Mouse (Mus musculus): ENCODE data around the gene Mylk.

Gene Mylk

DNA sequence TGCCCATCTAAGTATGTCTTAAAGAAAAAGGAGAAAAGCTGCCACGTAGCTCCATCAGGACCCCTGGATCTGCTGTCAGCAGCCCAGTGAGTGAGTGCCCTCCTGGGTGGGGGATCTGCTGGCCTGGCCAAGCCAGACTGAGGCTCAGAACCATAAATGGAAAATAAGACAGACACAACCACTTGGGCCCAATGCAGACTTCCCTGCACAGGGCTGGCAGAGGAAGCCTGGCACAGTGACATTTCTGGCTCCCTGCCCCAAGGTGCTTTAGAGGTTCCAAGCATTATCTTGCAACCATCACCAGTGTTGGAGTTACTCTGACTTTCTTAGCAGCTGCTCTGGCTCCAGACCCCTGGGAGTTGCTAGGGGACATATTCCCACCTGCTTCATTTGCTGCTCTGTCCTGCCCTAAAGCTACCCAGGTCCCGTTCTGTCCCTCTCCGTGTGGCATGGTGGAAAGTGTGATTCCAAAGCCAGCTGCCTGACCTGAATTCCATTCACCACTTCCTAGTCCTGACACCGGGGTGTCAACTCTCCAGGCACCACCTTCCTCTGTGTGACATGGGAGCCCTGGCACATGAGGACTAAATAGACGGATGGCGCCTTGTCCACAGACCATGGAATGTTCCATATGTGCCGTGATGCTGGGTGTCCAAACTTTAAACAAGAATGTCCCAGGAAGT is 156.7 kb downstream of the Mylk start:
- no peak for DNase-seq (ENCODE audit: low spot score in 2 of 2)

DNA sequence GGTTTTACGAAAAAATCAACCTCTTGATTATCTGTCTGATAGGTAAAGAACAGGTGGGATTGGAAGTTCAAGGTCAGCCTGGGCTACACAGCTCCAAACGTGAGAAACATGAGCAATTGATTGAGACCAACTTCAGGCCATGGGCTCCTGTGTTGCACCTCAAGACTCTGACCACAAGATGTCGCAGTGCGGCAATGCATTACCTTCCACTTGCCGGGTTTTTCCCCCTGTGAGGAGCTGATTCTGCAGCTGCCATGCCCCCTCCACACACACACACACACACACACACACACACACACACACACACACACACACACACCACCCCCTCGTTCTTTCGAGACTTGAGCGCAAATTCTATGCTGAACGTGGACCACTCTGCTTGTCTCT is 157.3 kb downstream of the Mylk start:
- peak; percentile 40 to 69 for DNase-seq (ENCODE audit: low spot score in 2 of 2)

DNA sequence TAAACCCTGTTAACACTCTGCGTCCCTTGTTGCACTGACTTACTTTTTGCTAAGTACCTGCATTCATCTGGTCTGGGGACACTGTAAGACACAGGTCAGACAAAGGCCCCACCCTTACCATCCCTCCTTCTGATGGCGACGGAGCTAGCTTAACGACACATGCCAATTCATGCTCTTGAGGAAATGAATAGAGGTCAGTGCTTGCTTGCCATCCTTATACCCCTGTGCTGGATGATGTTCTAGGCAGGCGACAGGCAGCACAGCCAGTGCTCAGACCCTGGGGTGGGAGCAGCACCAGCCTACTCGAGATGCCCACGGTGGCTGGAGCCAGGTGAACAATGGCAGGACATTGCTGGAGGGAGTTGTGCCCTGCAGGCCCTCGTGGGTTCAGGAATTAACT is 157.8 kb downstream of the Mylk start:
- no peak for DNase-seq (ENCODE audit: low spot score in 2 of 2)

DNA sequence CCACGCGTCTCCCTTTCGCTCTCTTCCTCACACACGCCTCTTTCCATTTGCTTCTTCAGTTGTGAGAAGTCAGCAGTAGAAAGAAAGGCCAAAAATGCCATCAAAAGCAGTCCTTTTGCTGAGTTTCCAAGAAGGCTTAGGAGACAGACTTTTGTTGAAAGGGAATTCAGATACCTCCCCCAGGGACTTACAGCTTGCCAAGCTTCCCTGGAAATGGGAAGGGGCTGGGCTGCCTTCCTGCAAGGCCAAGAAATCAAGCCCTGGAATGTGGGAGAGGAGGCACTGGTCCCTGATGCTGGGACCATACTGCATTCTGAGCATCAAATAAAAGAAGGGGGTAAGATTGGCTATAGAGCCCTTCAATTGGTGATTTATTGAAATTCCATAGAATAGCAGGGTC is 159.9 kb downstream of the Mylk start:
- no peak for DNase-seq (ENCODE audit: low spot score in 2 of 2)

DNA sequence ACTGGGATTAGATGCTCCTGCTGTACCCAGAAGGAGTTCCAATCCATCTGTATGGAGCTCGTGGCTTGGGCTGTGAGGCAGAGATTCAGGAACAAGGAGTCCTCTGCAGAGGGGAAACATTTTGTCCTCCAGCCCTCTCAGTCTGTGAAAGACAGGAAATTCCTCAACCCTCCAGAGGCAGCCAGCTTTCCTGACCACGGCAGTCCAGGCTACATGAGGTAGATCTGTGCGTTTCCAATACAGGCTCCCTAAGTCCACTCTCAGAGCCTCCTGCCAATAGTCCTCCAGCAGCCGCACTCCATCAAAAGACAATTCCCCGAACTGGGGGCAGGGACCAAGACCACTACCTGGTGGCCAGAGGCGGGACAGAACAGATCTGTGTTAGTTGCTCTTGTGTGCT is 164.4 kb downstream of the Mylk start:
- DNase-seq (ENCODE audit: low spot score in 2 of 2): no peak

DNA sequence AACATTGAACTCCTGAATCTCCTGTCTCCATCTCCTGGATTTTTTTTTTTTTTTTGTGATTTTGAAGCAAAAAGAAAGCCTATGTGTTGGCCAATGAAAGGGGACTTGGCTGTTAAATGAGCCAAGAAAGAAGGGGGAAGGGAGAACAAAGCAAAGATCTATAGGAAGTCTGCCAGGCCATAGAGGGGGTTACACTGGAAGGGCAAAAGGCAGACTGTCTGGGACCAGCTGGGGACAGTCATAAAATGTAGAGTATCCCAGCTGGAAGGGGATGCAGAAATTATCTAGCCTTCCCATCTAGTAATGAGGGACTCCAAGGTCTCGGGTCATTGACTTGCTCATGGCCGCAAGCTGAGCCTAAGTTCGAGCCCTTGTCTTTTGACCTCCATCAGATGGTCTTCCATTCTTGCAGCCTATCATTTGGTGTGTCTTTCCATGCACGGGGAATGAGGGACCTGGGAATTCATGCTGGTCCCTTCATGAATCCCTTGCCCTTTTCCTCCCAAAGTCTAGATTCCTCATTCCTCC is 172.4 kb downstream of the Mylk start:
- DNase-seq (ENCODE audit: low spot score in 2 of 2): no peak

DNA sequence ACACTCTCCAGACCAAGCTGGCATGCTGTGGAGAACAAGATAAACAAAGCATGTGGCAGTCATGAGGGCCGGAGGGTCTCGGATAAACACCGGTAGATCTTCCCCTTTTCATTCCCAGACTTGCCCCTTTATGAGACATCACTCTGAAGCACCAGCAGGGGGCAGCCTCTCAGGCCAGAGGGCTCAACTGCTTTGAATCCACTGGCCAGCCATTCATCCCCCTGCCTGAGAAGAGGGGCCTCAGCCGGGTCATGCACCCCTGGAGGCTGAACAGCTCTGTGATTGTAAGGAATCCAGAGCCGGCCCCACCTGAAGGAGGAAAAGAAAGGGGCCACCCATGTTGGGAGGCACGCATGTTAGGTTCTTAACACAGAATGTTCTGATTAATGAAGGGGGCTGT is 175.2 kb downstream of the Mylk start:
- no peak for DNase-seq (ENCODE audit: low spot score in 2 of 2)

DNA sequence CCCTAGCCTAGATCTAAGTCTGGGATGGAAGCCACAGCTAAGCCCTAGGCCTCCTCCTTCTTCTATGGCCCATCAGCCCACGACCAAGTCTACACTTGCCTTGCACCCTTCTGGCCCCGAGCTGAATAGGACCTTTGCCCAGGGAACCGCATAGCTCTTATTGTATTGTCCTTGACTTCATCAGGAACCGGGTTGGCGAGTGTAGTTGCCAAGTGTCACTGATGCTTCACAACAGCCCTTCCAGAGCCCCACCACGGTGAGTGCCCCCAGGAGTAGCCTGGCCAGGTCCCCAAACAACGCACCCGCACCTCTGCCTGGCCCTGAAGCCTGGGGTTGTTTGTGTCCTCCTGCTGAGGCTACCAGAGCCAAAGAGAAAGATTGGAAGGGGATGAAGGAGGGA is 175.9 kb downstream of the Mylk start:
- DNase-seq (ENCODE audit: low spot score in 2 of 2): no peak

DNA sequence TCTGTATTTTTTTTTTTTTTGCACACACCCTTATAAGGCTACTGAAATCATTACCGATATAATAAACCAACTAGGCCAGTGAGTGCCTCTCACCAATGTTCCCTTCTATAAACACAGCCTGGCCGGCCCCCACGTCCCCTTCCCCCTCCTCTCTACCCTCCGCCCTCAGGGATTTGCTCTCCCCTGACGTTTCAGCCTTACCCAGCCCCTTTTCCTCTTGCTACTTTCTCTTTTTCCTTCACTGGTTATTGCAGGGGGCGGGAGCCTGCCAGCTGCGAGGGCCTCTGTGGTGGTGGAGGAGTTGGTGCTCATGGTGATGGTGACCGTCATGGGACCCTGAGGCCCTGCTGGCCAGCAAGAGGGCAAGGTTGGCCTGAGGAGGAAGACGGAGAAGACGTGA is 176.3 kb downstream of the Mylk start:
- DNase-seq (ENCODE audit: low spot score in 2 of 2): no peak

DNA sequence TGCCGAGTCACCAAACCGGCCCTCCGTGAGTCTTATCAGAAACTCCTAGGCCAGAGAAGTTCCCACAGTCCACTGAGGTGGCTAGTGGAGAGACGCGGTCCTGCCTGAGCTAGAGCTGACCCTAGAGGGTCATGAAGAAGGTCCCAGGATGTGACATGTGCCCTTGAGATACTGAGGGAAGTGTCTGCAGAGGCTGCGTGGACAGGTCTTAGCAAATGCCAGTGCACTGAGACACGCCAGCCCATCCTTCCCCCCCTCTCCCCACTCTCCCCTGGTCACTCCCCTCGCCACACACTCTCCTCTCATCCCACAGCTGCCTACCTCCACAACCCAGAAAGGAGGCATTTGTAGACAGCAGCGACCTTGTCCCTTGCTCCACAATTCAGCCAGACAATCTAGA is 178.6 kb downstream of the Mylk start:
- no peak for DNase-seq (ENCODE audit: low spot score in 2 of 2)

DNA sequence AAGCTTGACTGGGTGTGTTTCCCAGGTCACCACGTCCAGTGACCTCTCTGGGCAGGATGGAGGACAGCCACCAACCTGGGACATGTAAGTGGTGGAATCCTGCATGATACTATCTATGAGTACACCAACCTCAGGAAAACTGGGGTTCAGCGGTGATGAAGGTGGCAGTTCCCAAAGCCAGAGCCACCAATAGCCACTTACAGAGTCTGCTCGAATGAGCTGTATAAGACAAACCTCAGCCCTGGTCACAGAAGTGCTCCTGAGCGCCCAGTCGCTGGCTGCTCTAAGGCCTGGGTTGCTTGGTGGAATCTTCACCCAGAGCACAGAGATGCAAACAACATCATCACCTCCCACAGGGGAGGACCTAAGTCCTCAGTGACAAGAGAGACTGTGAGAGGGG is 179.3 kb downstream of the Mylk start:
- DNase-seq (ENCODE audit: low spot score in 2 of 2): no peak

DNA sequence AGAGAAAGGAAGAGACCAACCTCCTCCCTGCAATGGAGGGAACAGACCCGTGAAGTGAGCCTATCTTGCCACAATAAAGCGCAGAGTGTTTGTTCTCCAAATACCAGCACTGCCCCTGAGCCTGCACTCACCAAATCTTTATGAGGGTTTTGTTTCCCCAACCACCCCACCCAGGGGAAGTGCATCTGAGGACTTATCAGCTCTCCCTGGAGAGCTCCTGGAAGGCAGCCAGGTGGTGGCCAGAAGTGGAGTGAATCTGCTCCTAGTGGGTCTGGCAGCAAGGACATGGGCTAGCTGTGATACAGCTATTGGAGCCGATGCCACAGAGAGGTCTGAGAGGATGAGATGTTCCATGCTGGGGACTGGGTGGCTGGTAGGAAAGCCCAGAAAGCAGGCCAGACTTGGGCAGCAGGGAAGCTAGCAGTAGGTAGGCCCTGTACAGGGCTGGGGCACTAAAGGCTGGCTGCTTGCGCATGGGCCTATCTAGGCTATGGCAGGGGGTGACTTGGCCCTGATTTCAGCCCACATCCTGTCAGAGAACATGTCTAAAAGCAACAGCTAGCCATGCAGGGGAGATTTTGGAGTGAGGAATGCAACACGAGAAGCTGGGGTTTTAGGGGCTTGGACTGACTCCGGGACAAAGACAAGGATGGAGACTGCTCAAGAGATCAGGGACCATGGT is 180.1 kb downstream of the Mylk start:
- peak; percentile 33 to 62 for DNase-seq (ENCODE audit: low spot score in 2 of 2)

DNA sequence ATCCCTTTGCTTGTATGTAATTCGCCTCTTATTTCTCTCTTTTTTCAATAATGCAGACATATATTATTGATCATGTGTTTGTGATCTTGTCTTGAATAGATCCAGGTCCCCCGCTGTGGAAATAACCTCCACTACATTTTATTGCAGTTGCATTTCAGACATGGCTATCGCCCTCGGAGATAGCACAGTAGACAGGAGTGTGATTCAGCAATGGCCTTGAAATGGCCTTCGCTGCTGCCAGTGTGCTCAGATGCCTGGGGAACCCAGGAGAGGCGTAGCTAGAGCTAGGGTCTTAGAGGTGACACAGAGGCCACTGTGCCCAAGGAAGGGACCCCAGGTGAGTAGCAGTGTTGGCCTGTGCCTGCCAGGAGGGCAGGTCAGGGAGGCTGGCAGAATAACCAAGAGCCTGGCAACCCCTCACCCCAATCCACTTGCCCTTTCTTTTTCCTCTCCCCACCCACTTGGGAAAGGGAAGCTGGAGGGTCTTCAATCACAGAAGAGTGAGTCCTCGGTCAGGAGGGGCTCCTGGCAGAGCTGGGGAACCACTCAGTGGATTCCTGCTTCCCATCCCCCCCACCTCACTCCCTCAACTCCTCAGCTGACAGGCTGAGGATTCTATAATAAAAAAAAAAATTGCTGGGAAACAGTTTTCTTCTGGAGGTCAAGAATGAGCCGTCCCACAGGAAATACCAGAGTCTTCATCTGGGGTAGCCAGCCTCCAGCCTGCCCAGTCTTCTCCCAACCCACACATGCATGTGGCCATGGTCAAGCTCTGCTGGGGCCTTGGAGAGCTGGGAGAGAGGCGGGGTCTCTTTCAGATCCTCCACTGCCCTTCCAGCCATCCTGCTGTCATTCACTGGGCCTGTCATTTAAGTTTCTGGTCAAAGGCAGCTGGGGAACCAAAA is 181.8 kb downstream of the Mylk start:
- DNase-seq (ENCODE audit: low spot score in 2 of 2): no peak

DNA sequence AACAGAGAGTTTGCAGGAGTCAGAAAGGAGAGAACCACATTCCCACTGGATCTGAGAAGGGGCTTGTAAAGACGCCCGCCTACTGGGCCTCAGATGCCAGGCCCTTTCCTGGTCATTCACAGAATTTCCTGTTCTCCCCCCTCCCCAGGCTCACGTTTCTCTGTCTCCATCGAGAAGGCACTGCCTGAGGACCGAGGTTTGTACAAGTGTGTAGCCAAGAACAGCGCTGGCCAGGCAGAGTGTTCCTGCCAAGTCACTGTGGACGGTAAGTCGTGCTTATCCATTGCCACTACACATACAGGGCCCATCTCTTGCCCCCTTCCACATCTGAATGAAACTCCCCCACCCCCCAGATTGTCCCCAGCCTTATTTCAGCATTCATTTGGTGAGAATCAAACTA is 184.7 kb downstream of the Mylk start:
- DNase-seq (ENCODE audit: low spot score in 2 of 2): no peak

DNA sequence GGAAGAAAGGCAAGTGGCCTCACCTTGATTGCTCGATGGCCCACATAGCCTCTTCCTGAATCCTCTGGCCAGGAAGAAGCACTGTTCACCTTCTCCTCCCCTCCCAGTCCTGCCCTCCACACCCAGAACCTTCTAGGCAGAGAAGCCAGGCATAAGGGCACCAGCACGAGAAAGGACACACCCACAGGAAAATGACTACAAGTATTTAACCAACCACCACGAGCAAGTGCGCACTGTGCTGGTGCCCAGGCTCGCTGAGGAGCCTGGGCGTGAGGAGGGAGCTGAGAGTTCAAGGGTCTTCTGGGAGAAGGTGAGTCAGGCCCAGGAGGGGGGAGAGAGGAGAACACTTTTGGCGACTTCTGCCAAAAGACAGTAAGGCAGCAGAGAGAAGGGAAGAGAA is 185.1 kb downstream of the Mylk start:
- no peak for DNase-seq (ENCODE audit: low spot score in 2 of 2)

DNA sequence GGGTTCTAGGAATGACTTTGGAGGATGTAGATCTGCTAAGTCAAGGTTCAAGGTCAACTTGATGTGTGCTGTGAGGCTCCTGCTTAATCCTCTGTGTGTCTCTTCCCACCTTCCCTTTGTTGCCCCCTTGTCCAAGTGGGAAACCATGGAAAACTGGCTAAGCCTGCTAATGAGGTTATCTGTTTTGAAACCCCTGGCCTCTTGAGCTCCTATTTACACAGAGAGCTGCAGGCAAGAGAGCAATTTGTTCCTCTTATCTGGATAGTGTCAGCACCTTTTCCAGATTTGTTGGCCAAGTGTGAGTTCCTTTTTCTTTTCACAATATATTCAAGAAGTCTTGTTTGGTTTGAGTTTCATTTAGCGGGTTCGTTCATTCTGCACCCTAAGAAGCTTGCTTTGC is 186.3 kb downstream of the Mylk start:
- DNase-seq (ENCODE audit: low spot score in 2 of 2): no peak

DNA sequence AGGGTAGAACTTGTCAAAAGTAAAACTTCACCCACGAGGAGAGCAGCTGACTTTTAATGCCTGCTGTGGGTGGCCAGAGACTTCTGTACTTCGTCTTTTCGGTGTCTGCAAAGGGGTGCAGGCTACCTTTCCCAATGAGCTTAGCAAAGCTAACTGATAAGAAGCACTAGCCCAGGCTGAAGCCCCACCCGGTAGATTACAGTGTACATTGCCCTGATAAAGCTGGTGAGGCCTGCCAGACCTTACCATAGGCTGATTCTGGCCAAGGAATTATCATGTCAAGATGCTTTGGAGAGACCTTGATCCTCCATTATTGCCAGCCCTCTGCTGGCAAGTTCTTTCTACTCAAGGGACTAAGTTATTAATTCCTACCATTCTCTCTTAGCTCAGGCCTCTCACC is 188.2 kb downstream of the Mylk start:
- no peak for DNase-seq (ENCODE audit: low spot score in 2 of 2)

DNA sequence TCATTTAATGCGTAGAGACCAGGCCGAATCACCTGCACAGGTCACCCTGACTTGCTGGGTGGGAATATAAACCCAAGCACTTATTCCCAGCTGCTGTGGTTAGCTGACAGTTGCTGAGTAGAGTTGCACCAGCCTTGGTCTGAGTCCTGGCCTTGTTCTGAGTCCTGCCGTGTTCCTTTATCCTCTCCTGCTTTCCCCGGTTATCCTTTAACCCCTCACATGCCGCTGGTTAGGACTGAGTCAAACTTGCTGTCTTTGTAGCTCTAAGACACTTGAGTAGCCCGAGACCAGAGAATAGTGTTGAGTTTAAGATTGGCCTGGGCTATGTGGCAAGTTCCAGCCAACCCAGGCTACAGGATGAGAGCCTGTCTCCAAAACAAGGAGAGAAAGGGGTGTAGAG is 189.5 kb downstream of the Mylk start:
- no peak for DNase-seq (ENCODE audit: low spot score in 2 of 2)

DNA sequence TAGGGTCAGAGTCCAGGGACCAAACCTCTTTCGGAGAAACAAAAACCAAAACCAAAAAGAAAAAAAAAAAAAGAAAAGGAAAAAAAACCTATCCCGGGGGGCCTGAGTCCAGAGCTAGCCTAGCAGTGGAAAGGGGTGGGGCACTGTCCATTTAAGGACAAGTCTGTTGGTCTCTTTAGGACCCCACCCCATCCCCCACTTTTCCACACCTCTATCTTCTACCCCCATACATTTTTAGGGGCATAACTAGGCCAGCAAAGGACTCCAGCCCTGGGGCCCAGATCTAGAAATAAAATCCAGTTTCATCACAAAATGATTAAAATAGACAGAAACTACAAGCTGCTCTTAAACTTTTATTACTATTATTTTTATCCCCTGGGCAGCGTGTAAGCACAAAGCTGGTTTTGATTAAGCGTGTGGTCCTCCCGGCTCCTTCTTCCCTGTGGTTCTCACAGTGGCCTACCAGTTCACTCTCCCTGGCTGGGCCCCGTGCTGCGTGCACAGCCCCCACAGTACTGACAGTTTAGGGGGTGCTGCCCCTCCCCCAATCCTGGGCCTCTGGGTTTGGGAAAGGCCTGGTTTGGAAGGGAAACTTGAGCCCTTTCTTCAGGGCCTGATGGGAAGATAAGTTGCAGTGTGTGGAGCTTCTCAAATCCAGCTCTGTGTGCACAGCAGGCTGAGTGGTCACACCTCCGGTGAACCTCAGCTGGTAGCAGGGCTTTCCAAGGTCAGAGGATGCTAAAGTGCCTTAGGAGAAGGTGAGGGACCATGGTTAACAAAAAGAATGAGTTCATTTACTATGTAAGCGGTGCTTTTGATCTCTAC is 190.7 kb downstream of the Mylk start:
- DNase-seq (ENCODE audit: low spot score in 2 of 2): no peak

DNA sequence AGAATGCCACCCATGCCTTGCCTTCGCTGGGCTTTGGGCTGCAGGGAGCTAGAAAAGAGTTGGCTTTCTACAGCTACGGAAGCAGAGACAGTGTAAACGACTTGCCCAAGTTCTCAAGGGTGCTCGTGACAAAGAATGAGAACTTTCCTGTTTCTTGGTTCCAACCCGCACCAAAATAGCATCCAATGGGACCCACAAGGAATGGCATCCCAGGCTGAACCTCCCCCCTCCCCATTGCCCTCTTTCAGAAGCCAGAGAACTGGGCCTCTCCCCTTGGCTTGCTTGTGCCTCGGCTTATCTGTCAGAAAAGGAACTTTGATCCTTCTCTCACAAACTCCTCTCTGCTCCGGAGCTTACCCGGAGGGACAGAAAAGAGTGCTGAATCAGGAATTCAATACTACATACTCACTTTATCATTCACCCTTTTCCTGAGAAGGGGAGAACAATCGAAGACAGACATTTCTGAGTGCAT is 191.4 kb downstream of the Mylk start:
- no peak for DNase-seq (ENCODE audit: low spot score in 2 of 2)

DNA sequence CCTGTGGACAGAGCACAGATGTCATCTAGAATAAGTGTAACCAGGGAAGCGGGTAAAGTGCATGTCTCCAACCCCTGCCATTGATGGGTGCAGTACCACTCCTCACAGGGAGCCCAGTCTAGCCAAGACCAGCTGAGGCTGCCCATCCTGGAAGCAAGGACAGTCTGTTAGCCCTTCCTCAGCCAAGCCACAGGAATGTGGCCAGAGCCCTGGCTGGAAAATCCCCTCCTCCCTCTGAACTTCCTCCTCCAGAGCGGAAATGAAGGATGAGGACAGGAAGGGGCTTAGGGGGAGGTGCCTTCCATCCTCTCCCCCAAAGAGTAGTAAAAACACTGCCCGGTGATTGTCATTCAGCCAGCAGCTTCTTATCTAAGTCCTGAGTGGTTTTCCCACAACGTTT is 192.6 kb downstream of the Mylk start:
- DNase-seq (ENCODE audit: low spot score in 2 of 2): no peak

DNA sequence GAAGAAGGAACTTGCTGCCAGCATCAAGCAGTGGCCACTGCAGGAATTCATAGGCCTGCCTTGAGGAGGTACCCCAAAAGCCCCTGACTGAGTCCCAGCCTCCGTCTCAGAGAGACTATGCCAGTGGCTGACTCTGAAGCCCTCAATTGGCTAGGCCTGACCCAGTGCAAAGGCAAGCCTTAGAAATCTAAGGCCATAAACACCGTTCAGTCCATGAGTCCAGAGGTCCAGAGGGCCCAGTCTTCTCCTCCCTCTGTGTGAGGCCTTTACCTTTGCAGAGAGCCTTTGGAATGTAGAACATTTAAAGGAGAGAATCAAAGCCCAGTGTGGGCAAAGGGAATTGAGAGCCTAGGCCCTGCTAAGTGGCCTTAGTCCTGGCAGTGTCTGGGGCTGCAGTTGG is 193.2 kb downstream of the Mylk start:
- no peak for DNase-seq (ENCODE audit: low spot score in 2 of 2)

Data from urinary bladder, postnatal 36 days (tissue).